Mouse (Mus musculus) erythroblast, embryonic 14.5 days (primary cell): ENCODE results near the gene Col4a4. TPM values are rescaled to one million over a fixed set of nuclear protein-coding genes. Genes with fewer than 3 reads are reported as not detected.

Source experiments
- H3K27me3 ChIP-seq: 2 replicates; pipeline ENCODE4 v1.6.1; 2012; ENCODE audit warnings: inconsistent platforms; ENCODE audit not compliant: control insufficient read depth
- H3K36me3 ChIP-seq: 2 replicates; pipeline ENCODE4 v1.6.1; 2012; ENCODE audit warnings: mild to moderate bottlenecking, inconsistent platforms; ENCODE audit not compliant: control insufficient read depth
- H3K4me1 ChIP-seq: 2 replicates; pipeline ENCODE4 v1.6.1; 2012; ENCODE audit warnings: inconsistent platforms; ENCODE audit not compliant: control insufficient read depth
- H3K4me3 ChIP-seq: replicated peaks from 2 replicates; pipeline ENCODE3; 2012; ENCODE audit warnings: moderate library complexity, mild to moderate bottlenecking, inconsistent platforms
- H3K9me3 ChIP-seq: 2 replicates; pipeline ENCODE4 v1.6.1; 2012; ENCODE audit warnings: low read length, inconsistent platforms, mixed read lengths; ENCODE audit not compliant: control insufficient read depth
- GATA1 ChIP-seq: IDR thresholded peaks from 2 replicates; pipeline ENCODE4 v1.6.1; 2012; ENCODE audit warnings: low read length, inconsistent platforms, mixed read lengths
- TAL1 ChIP-seq: IDR thresholded peaks from 3 replicates; pipeline ENCODE4 v1.6.1; 2012; ENCODE audit warnings: low read length, inconsistent platforms, mixed read lengths
- polyA plus RNA-seq: library from polyadenylated mRNA; stranded (reverse); fragments of >175 nt; gene quantifications from 2 replicates; pipeline ENCODE4 v1.2.3, GENCODE M21; 2012

The Col4a4 gene
- polyA plus RNA-seq, 1 experiment: not detected

GRCm38 (mm10) chr1:82590266-82590665 lies 3.6 kb upstream of the Col4a4 start:
- no peak overlapping the region for H3K4me3 ChIP-seq
- peaks cover 22% of the 10 kb centered on the region for H3K27me3 ChIP-seq
- no peaks in the 10 kb centered on the region; the same call in 1 of the 2 replicates for H3K4me1 ChIP-seq
- TF ChIP-seq TAL1: no peak
- no peak for TF ChIP-seq GATA1
- H3K9me3 ChIP-seq: no peaks in the 10 kb centered on the region
- H3K36me3 ChIP-seq: no peaks in the 10 kb centered on the region

- no peak for TF ChIP-seq GATA1
- TF ChIP-seq TAL1: no peak
- H3K36me3 ChIP-seq: no peaks in the 10 kb centered on the region
- peaks cover 22% of the 10 kb centered on the region for H3K27me3 ChIP-seq
- H3K4me1 ChIP-seq: no peaks in the 10 kb centered on the region; the same call in 1 of the 2 replicates
- no peak overlapping the region for H3K4me3 ChIP-seq
- H3K9me3 ChIP-seq: no peaks in the 10 kb centered on the region
These were observed 668 bp downstream of the Col4a4 start for GRCm38 (mm10) chr1:82585981-82586380.

- H3K4me3 ChIP-seq: no peak overlapping the region
- no peak for TF ChIP-seq TAL1
- TF ChIP-seq GATA1: no peak
- no peaks in the 10 kb centered on the region for H3K4me1 ChIP-seq
- no peaks in the 10 kb centered on the region for H3K9me3 ChIP-seq
- no peaks in the 10 kb centered on the region for H3K27me3 ChIP-seq
- H3K36me3 ChIP-seq: no peaks in the 10 kb centered on the region
These were observed 8.3 kb downstream of the Col4a4 start for GRCm38 (mm10) chr1:82578320-82578719.

GRCm38 (mm10) chr1:82577915-82578314 lies 8.7 kb downstream of the Col4a4 start:
- Histone ChIP-seq H3K36me3 (no peaks in the 10 kb centered on the region), H3K4me3 (no peak overlapping the region), H3K4me1 (no peaks in the 10 kb centered on the region), H3K9me3 (no peaks in the 10 kb centered on the region), H3K27me3 (no peaks in the 10 kb centered on the region)
- TF ChIP-seq GATA1: no peak
- no peak for TF ChIP-seq TAL1

- Histone ChIP-seq H3K9me3 (no peaks in the 10 kb centered on the region), H3K4me1 (no peaks in the 10 kb centered on the region), H3K4me3 (no peak overlapping the region), H3K36me3 (no peaks in the 10 kb centered on the region), H3K27me3 (no peaks in the 10 kb centered on the region)
- TF ChIP-seq TAL1 (no peak), GATA1 (no peak)
These were observed 9.3 kb downstream of the Col4a4 start for GRCm38 (mm10) chr1:82577339-82577738.

- no peaks in the 10 kb centered on the region for H3K27me3 ChIP-seq
- TF ChIP-seq TAL1 (no peak), GATA1 (no peak)
- H3K4me1 ChIP-seq: no peaks in the 10 kb centered on the region
- H3K36me3 ChIP-seq: no peaks in the 10 kb centered on the region
- H3K9me3 ChIP-seq: no peaks in the 10 kb centered on the region
- no peak overlapping the region for H3K4me3 ChIP-seq
These were observed 10.5 kb downstream of the Col4a4 start for GRCm38 (mm10) chr1:82576182-82576581.

- Histone ChIP-seq H3K36me3 (no peaks in the 10 kb centered on the region), H3K27me3 (no peaks in the 10 kb centered on the region), H3K4me1 (no peaks in the 10 kb centered on the region), H3K4me3 (no peak overlapping the region), H3K9me3 (no peaks in the 10 kb centered on the region)
- TF ChIP-seq GATA1: no peak
These were observed 11.0 kb downstream of the Col4a4 start for GRCm38 (mm10) chr1:82575681-82576080.

GRCm38 (mm10) chr1:82571758-82572157 lies 14.9 kb downstream of the Col4a4 start:
- TF ChIP-seq TAL1 (no peak), GATA1 (no peak)
- Histone ChIP-seq H3K36me3 (no peaks in the 10 kb centered on the region), H3K9me3 (no peaks in the 10 kb centered on the region), H3K4me1 (no peaks in the 10 kb centered on the region), H3K27me3 (no peaks in the 10 kb centered on the region), H3K4me3 (no peak overlapping the region)

GRCm38 (mm10) chr1:82569405-82569804 lies 17.2 kb downstream of the Col4a4 start:
- TF ChIP-seq TAL1 (no peak), GATA1 (no peak)
- no peaks in the 10 kb centered on the region for H3K9me3 ChIP-seq

GRCm38 (mm10) chr1:82560223-82560622 lies 26.4 kb downstream of the Col4a4 start:
- no peaks in the 10 kb centered on the region for H3K4me1 ChIP-seq
- H3K36me3 ChIP-seq: no peaks in the 10 kb centered on the region
- no peaks in the 10 kb centered on the region for H3K9me3 ChIP-seq
- TF ChIP-seq TAL1 (no peak), GATA1 (no peak)
- H3K4me3 ChIP-seq: no peak overlapping the region
- H3K27me3 ChIP-seq: no peaks in the 10 kb centered on the region

More at GRCm38 (mm10) chr1:82569405-82569804, 17.2 kb downstream of the Col4a4 start:
- Histone ChIP-seq H3K27me3 (no peaks in the 10 kb centered on the region), H3K4me3 (no peak overlapping the region), H3K4me1 (no peaks in the 10 kb centered on the region), H3K36me3 (no peaks in the 10 kb centered on the region)
